8 mouse cellular contexts compared by ENCODE assay signal in the genomic region with DNA sequence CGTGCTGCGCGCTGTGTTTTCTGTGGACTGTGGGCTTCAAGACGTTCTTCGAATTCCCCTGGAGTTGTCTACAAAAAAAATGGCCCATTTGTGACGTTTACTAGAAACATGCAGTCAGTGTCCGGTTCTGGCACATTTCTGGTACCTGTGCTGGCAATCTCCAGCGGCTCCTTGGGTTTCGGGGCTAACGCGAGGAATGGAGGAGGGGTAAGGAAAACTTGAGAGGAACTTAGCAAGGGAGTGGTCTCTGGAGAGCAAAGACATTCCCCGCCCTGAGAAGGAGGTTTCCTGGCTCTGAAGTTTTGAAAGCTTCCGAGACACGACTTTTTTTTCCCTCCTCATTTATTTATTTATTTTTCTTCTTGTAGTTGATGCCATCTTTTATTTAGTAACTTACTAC. TPM values are rescaled to one million over a fixed set of nuclear protein-coding genes. Genes with fewer than 3 reads are reported as not detected.
A peak's percentile ranks its signal among the peaks of the same experiment; 100 is the strongest.
DNase-seq lines count a peak whose midpoint lies in the region; ATAC-seq and TF ChIP-seq lines count a peak whose summit lies in the region.

No protein-coding gene starts in this region.

- ATAC-seq in limb, embryonic 13.5 days (ENCODE audit: low FRiP score, low read depth) = no peak; the same call in 1 of the 2 replicates

- TF ChIP-seq POLR2A in lung, adult 2 months (IDR thresholded peaks at IDR 0.05; ENCODE audit: borderline replicate concordance, extremely low read depth, low read depth, low read length) = no peak
- TF ChIP-seq POLR2A in embryonic fibroblast, embryonic 13.5 days (IDR thresholded peaks at IDR 0.05; ENCODE audit: low read depth, low read length) = no peak; the same call in 1 of the 2 replicates

- H3K9me3 ChIP-seq in limb, embryonic 13.5 days = no peaks in the 10 kb centered on the region

- no peaks in the 10 kb centered on the region for H3K36me3 ChIP-seq in limb, embryonic 13.5 days

- H3K27ac ChIP-seq in embryonic fibroblast, embryonic 13.5 days (ENCODE audit: insufficient read depth, low read length) = peak overlapping the region; percentile 70
- peak overlapping the region; percentile 96 for H3K27ac ChIP-seq in limb, embryonic 13.5 days

- no peak for TF ChIP-seq CTCF in lung, adult 2 months (IDR thresholded peaks at IDR 0.05; ENCODE audit: insufficient read depth, low read length)
- TF ChIP-seq CTCF in embryonic fibroblast, embryonic 13.5 days (IDR thresholded peaks at IDR 0.05; ENCODE audit: borderline replicate concordance, insufficient read depth, low read length) = no peak

- H3K4me3 ChIP-seq in lung, adult 2 months (replicated peaks; ENCODE audit: extremely low read depth, low read depth, low read length) = peak overlapping the region; percentile 69
- peak overlapping the region; percentile 68 for H3K4me3 ChIP-seq in embryonic fibroblast, embryonic 13.5 days (ENCODE audit: insufficient read depth, low read length)
- H3K4me3 ChIP-seq in limb, embryonic 13.5 days = peak overlapping the region; percentile 83

- under 1% methylated on average over 14 of the region's 14 CpGs for WGBS in lung, adult 2 months
- WGBS in limb, embryonic 13.5 days = under 1% methylated on average over 14 of the region's 14 CpGs

- H3K9ac ChIP-seq in limb, embryonic 13.5 days = peak overlapping the region; percentile 89

- no peaks in the 10 kb centered on the region; the same call in 1 of the 2 replicates for H3K4me1 ChIP-seq in lung, adult 2 months (ENCODE audit: control insufficient read depth, insufficient read depth, low read length)
- H3K4me1 ChIP-seq in embryonic fibroblast, embryonic 13.5 days (ENCODE audit: control insufficient read depth, insufficient read depth, low read length) = no peaks in the 10 kb centered on the region
- H3K4me1 ChIP-seq in limb, embryonic 13.5 days = peaks cover 19% of the 10 kb centered on the region

- H3K27me3 ChIP-seq in limb, embryonic 13.5 days = no peaks in the 10 kb centered on the region

- H3K4me2 ChIP-seq in limb, embryonic 13.5 days (replicated peaks) = peak overlapping the region; percentile 72

- DNase-seq in lung, adult 2 months = no peak
- no peak for DNase-seq in lung, postnatal 14 days
- peak; percentile 13 for DNase-seq in skeletal muscle tissue, adult 2 months (ENCODE audit: low read depth, low spot score)
- DNase-seq in adrenal gland, postnatal 10 days = no peak
- DNase-seq in adrenal gland, postnatal 14 days = no peak
- DNase-seq in kidney, adult 8-10 months = no peak

RNA-seq across cellular contexts. Expression of gene Fbxl7, which starts 0.4 kb away (rescaled TPM):
- polyA plus RNA-seq in lung, adult 2 months (2012; rRNA removed) = 7.5 and 7.7 TPM in 2 replicates
- polyA plus RNA-seq in embryonic fibroblast, embryonic 13.5 days (2011; ENCODE audit: insufficient read length, low read depth, missing spikeins) = 14.0 and 27.0 TPM in 2 replicates
- polyA plus RNA-seq in limb, embryonic 13.5 days (2015; fragmentation: Nextera tagmentation; extraction: Ambion mirVana) = 20.7 and 22.2 TPM in 2 replicates
- 10 to 100 TPM in 1 of 2 experiments, 1 to 10 TPM in 1; 9.2 to 14.1 TPM for total RNA-seq in adrenal gland, postnatal 10 days (2021)
- total RNA-seq in adrenal gland, postnatal 14 days (2021) = 9.9 and 11.2 TPM in 2 replicates
